Mouse (Mus musculus): Measurements from ENCODE around the gene Rps13. TPM values are rescaled to one million over a fixed set of nuclear protein-coding genes. Genes with fewer than 3 reads are reported as not detected.

Rps13 gene
- polyA plus RNA-seq, 1 experiment = 489 TPM

GRCm38 (mm10) chr7:116301144-116301543, 32.9 kb downstream of the Rps13 start:
- H3K9me3 ChIP-seq (ENCODE audit: control insufficient read depth, low read length) = no peaks in the 10 kb centered on the region
- H3K36me3 ChIP-seq (ENCODE audit: control insufficient read depth) = no peaks in the 10 kb centered on the region
- TF ChIP-seq GATA1 (IDR thresholded peaks at IDR 0.05; ENCODE audit: low read length) = no peak
- TF ChIP-seq TAL1 (IDR thresholded peaks at IDR 0.05; ENCODE audit: low read length) = no peak

GRCm38 (mm10) chr7:116298851-116299250, 35.1 kb downstream of the Rps13 start:
- TF ChIP-seq TAL1 (IDR thresholded peaks at IDR 0.05; ENCODE audit: low read length) = no peak
- TF ChIP-seq GATA1 (IDR thresholded peaks at IDR 0.05; ENCODE audit: low read length) = no peak
- H3K4me3 ChIP-seq (replicated peaks) = no peak overlapping the region
- no peaks in the 10 kb centered on the region for H3K9me3 ChIP-seq (ENCODE audit: control insufficient read depth, low read length)
- H3K36me3 ChIP-seq (ENCODE audit: control insufficient read depth) = no peaks in the 10 kb centered on the region
- H3K4me1 ChIP-seq (ENCODE audit: control insufficient read depth) = peaks cover 9% of the 10 kb centered on the region
- H3K27me3 ChIP-seq (ENCODE audit: control insufficient read depth) = no peaks in the 10 kb centered on the region

More at GRCm38 (mm10) chr7:116301144-116301543, 32.9 kb downstream of the Rps13 start:
- Histone ChIP-seq H3K4me1 (ENCODE audit: control insufficient read depth) (peaks cover 9% of the 10 kb centered on the region), H3K27me3 (ENCODE audit: control insufficient read depth) (peaks cover 14% of the 10 kb centered on the region), H3K4me3 (replicated peaks) (no peak overlapping the region)

- Histone ChIP-seq H3K9me3 (ENCODE audit: control insufficient read depth, low read length) (no peaks in the 10 kb centered on the region), H3K27me3 (ENCODE audit: control insufficient read depth) (no peaks in the 10 kb centered on the region), H3K4me3 (replicated peaks) (no peak overlapping the region), H3K36me3 (ENCODE audit: control insufficient read depth) (no peaks in the 10 kb centered on the region), H3K4me1 (ENCODE audit: control insufficient read depth) (peaks cover 9% of the 10 kb centered on the region)
- no peak for TF ChIP-seq TAL1 (IDR thresholded peaks at IDR 0.05; ENCODE audit: low read length)
- no peak for TF ChIP-seq GATA1 (IDR thresholded peaks at IDR 0.05; ENCODE audit: low read length)
Measured at GRCm38 (mm10) chr7:116298389-116298788, 35.6 kb downstream of the Rps13 start.

GRCm38 (mm10) chr7:116294961-116295360, 39.0 kb downstream of the Rps13 start:
- Histone ChIP-seq H3K4me1 (ENCODE audit: control insufficient read depth) (no peaks in the 10 kb centered on the region; the same call in 1 of the 2 replicates), H3K4me3 (replicated peaks) (no peak overlapping the region), H3K27me3 (ENCODE audit: control insufficient read depth) (no peaks in the 10 kb centered on the region), H3K9me3 (ENCODE audit: control insufficient read depth, low read length) (no peaks in the 10 kb centered on the region), H3K36me3 (ENCODE audit: control insufficient read depth) (no peaks in the 10 kb centered on the region)
- no peak for TF ChIP-seq TAL1 (IDR thresholded peaks at IDR 0.05; ENCODE audit: low read length)
- no peak for TF ChIP-seq GATA1 (IDR thresholded peaks at IDR 0.05; ENCODE audit: low read length)

GRCm38 (mm10) chr7:116292377-116292776, 41.6 kb downstream of the Rps13 start:
- TF ChIP-seq TAL1 (IDR thresholded peaks at IDR 0.05; ENCODE audit: low read length) (no peak), GATA1 (IDR thresholded peaks at IDR 0.05; ENCODE audit: low read length) (no peak)
- Histone ChIP-seq H3K4me1 (ENCODE audit: control insufficient read depth) (peaks cover 19% of the 10 kb centered on the region), H3K36me3 (ENCODE audit: control insufficient read depth) (no peaks in the 10 kb centered on the region), H3K4me3 (replicated peaks) (no peak overlapping the region), H3K27me3 (ENCODE audit: control insufficient read depth) (no peaks in the 10 kb centered on the region), H3K9me3 (ENCODE audit: control insufficient read depth, low read length) (no peaks in the 10 kb centered on the region)

GRCm38 (mm10) chr7:116290559-116290958, 43.4 kb downstream of the Rps13 start:
- Histone ChIP-seq H3K4me1 (ENCODE audit: control insufficient read depth) (peaks cover 37% of the 10 kb centered on the region), H3K4me3 (replicated peaks) (no peak overlapping the region), H3K36me3 (ENCODE audit: control insufficient read depth) (no peaks in the 10 kb centered on the region), H3K27me3 (ENCODE audit: control insufficient read depth) (no peaks in the 10 kb centered on the region), H3K9me3 (ENCODE audit: control insufficient read depth, low read length) (no peaks in the 10 kb centered on the region)
- no peak for TF ChIP-seq TAL1 (IDR thresholded peaks at IDR 0.05; ENCODE audit: low read length)
- TF ChIP-seq GATA1 (IDR thresholded peaks at IDR 0.05; ENCODE audit: low read length) = no peak

GRCm38 (mm10) chr7:116288996-116289395, 45.0 kb downstream of the Rps13 start:
- TF ChIP-seq TAL1 (IDR thresholded peaks at IDR 0.05; ENCODE audit: low read length) = no peak
- TF ChIP-seq GATA1 (IDR thresholded peaks at IDR 0.05; ENCODE audit: low read length) = no peak
- Histone ChIP-seq H3K27me3 (ENCODE audit: control insufficient read depth) (no peaks in the 10 kb centered on the region), H3K4me3 (replicated peaks) (no peak overlapping the region), H3K36me3 (ENCODE audit: control insufficient read depth) (no peaks in the 10 kb centered on the region), H3K4me1 (ENCODE audit: control insufficient read depth) (peaks cover 48% of the 10 kb centered on the region), H3K9me3 (ENCODE audit: control insufficient read depth, low read length) (no peaks in the 10 kb centered on the region)

GRCm38 (mm10) chr7:116287959-116288358, 46.0 kb downstream of the Rps13 start:
- Histone ChIP-seq H3K4me1 (ENCODE audit: control insufficient read depth) (peaks cover 48% of the 10 kb centered on the region), H3K36me3 (ENCODE audit: control insufficient read depth) (no peaks in the 10 kb centered on the region), H3K4me3 (replicated peaks) (no peak overlapping the region), H3K27me3 (ENCODE audit: control insufficient read depth) (no peaks in the 10 kb centered on the region), H3K9me3 (ENCODE audit: control insufficient read depth, low read length) (no peaks in the 10 kb centered on the region)
- TF ChIP-seq GATA1 (IDR thresholded peaks at IDR 0.05; ENCODE audit: low read length) = no peak
- no peak for TF ChIP-seq TAL1 (IDR thresholded peaks at IDR 0.05; ENCODE audit: low read length)

- no peak for TF ChIP-seq TAL1 (IDR thresholded peaks at IDR 0.05; ENCODE audit: low read length)
- TF ChIP-seq GATA1 (IDR thresholded peaks at IDR 0.05; ENCODE audit: low read length) = no peak
- peak overlapping the region; percentile 28 for H3K4me3 ChIP-seq (replicated peaks)
Measured at GRCm38 (mm10) chr7:116286611-116287355, 47.2 kb downstream of the Rps13 start.

More at GRCm38 (mm10) chr7:116286611-116287355, 47.2 kb downstream of the Rps13 start:
- peaks cover 48% of the 10 kb centered on the region for H3K4me1 ChIP-seq (ENCODE audit: control insufficient read depth)
- no peaks in the 10 kb centered on the region for H3K27me3 ChIP-seq (ENCODE audit: control insufficient read depth)
- H3K36me3 ChIP-seq (ENCODE audit: control insufficient read depth) = no peaks in the 10 kb centered on the region
- H3K9me3 ChIP-seq (ENCODE audit: control insufficient read depth, low read length) = no peaks in the 10 kb centered on the region
